Mouse (Mus musculus): ENCODE measurements at regions not wholly inside any gene's neighbourhood (a gene's known extent, or its start where the extent isn't known, plus 50 kb on each side); places are given as distances from the start of the nearest gene placed in this dataset.
A peak's percentile ranks its signal among the peaks of the same experiment; 100 is the strongest.

DNA sequence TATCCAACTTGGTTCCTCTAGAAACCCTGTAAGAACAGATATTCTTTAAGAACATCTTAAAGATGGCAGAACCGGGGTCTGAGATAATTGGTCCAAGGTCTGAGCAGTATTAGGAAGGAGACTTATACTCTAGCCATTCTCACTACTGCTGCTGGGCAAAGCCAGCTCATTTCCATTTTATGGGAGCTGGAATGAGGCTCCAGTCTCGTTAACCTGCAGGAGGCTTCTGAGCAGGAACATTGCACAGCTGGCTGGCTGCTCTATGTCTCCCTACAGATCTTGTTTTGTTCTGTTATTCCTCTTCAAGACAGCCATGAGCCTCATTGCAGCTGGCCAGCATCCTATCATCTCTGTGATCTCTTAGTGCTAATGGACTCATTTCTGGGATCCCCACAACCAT lies 136.3 kb upstream of the Mylip start:
- no peak for DNase-seq (ENCODE audit: extremely low read depth, low read depth, low spot score)
- Histone ChIP-seq H3K36me3 (ENCODE audit: control insufficient read depth, insufficient read depth, low read length) (no peaks in the 10 kb centered on the region), H3K27ac (replicated peaks; ENCODE audit: insufficient read depth, low read depth, low read length) (no peak overlapping the region), H3K79me2 (ENCODE audit: control insufficient read depth, insufficient read depth, low read length) (no peaks in the 10 kb centered on the region), H3K9ac (ENCODE audit: low read depth, low read length) (no peak overlapping the region), H3K27me3 (ENCODE audit: control insufficient read depth, insufficient read depth, low read length) (peaks cover 28% of the 10 kb centered on the region; the same call in 1 of the 2 replicates), H3K4me1 (ENCODE audit: control insufficient read depth, insufficient read depth, low read length) (no peaks in the 10 kb centered on the region), H3K4me3 (ENCODE audit: insufficient read depth, low read depth, low read length) (no peak overlapping the region)
- WGBS, result 69% methylated on average over 2 of the region's 2 CpGs
- TF ChIP-seq CTCF (IDR thresholded peaks at IDR 0.05; ENCODE audit: low read depth, low read length) (no peak), POLR2A (IDR thresholded peaks at IDR 0.05; ENCODE audit: extremely low read depth, insufficient read depth, low read length) (no peak)

DNA sequence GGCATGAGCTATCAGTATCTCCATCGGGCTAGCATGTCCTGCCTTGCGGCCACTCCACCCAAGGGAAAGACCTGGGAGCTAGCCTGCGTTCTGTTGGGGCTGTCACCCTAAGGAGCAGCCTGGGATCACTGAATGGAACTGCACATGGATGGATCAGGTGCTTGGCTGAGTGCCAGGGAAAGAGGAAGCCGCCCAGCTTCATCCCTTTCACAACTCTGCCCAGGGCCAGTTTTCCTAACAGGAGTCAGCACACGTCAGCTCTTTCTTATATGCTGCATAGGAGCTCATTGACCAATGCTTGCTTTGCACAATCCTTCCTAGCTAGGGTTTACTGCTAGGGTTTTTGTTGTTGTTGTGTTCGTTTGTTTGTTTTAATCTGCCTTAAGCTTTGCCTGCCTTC lies 134.3 kb upstream of the Mylip start:
- no peak for DNase-seq (ENCODE audit: extremely low read depth, low read depth, low spot score)
- WGBS, result 66% methylated on average over 6 of the region's 6 CpGs
- H3K4me1 ChIP-seq (ENCODE audit: control insufficient read depth, insufficient read depth, low read length), result no peaks in the 10 kb centered on the region
- H3K4me3 ChIP-seq (ENCODE audit: insufficient read depth, low read depth, low read length), result no peak overlapping the region
- H3K9ac ChIP-seq (ENCODE audit: low read depth, low read length), result no peak overlapping the region
- H3K27me3 ChIP-seq (ENCODE audit: control insufficient read depth, insufficient read depth, low read length), result peaks cover 20% of the 10 kb centered on the region; the same call in 1 of the 2 replicates
- no peaks in the 10 kb centered on the region for H3K79me2 ChIP-seq (ENCODE audit: control insufficient read depth, insufficient read depth, low read length)
- no peaks in the 10 kb centered on the region for H3K36me3 ChIP-seq (ENCODE audit: control insufficient read depth, insufficient read depth, low read length)
- TF ChIP-seq POLR2A (IDR thresholded peaks at IDR 0.05; ENCODE audit: extremely low read depth, insufficient read depth, low read length) (no peak), CTCF (IDR thresholded peaks at IDR 0.05; ENCODE audit: low read depth, low read length) (no peak)
- no peak overlapping the region for H3K27ac ChIP-seq (replicated peaks; ENCODE audit: insufficient read depth, low read depth, low read length)

DNA sequence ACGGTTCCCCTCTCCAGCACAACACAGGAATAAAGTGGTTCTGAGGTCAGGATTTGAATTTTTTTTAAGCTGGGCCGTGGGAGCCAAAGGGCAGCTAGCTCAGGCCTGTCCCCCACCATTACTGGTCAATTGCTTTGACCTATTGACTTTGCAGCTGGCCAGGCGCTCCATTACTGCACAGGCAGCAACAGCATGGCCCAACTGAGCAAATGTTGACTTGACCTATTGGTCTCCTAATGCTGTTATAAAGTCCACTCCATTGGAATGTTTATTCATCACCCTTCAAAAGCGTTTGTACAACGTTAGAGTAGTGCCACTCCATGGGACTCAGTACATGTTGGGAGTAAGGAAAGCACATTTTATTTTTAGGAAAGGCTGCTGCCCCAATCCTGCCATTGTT lies 127.5 kb upstream of the Mylip start:
- Histone ChIP-seq H3K4me1 (ENCODE audit: control insufficient read depth, insufficient read depth, low read length) (no peaks in the 10 kb centered on the region), H3K27ac (replicated peaks; ENCODE audit: insufficient read depth, low read depth, low read length) (no peak overlapping the region), H3K36me3 (ENCODE audit: control insufficient read depth, insufficient read depth, low read length) (no peaks in the 10 kb centered on the region), H3K4me3 (ENCODE audit: insufficient read depth, low read depth, low read length) (no peak overlapping the region), H3K27me3 (ENCODE audit: control insufficient read depth, insufficient read depth, low read length) (peaks cover 12% of the 10 kb centered on the region), H3K79me2 (ENCODE audit: control insufficient read depth, insufficient read depth, low read length) (no peaks in the 10 kb centered on the region), H3K9ac (ENCODE audit: low read depth, low read length) (no peak overlapping the region)
- peak; percentile 96 for DNase-seq (ENCODE audit: extremely low read depth, low read depth, low spot score)
- TF ChIP-seq POLR2A (IDR thresholded peaks at IDR 0.05; ENCODE audit: extremely low read depth, insufficient read depth, low read length) (no peak), CTCF (IDR thresholded peaks at IDR 0.05; ENCODE audit: low read depth, low read length) (no peak)
- WGBS, result 19% methylated on average over 5 of the region's 5 CpGs

DNA sequence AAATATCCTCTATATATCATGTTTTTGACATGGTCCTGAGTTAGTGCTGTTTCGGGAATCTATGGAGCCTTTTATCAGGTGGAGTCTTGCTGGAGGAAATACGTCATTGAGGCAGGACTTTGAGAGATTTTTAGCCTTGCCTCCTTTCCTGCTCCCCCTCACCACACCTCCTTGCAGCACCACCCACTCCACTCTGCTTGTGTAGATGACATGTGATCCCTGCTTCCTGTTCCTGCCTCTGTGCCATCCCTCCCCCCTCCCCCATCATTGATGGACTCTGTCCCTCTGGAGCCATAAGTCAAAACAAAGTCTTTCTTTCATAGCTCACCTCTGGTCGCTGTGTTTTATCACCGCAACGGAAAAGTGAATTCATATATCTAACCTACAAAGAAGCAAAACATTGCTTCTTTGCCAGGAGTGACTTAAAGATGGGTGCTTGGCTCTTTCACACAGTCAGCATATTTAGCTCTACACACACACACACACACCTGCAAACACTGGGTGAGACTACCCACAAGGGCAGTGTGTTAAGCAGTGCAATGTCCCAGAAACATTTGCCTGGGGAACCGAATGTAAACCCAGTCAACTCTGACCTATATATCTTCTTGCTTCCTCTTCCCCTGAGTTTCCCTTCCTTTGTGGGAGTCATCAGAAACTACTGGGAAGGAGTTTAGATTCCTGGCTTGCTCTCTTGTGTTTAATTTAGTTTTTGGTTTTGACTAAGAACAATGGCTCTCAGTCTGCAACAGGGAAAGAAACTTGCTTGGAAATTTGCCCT lies 123.1 kb upstream of the Mylip start:
- peak; percentile 20 for DNase-seq (ENCODE audit: extremely low read depth, low read depth, low spot score)

DNA sequence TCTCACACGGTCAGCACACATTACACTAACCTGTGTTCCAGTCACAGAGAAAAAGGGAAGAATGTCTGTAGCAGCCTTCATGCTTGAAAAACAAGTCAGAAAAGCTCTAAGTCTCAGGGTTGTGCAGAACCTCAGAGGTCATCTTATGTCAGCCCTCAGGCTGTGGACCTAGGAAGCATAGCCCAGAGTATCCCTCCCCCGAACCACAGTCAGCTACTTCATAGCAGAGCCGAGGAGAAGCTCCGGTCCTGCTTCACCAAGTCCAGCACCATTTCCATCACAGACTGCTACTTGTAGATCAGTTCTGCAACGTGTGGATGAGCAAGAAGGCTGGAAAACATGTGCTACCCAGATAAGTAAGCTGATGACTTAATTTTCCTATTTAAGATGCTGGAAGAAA lies 122.1 kb upstream of the Mylip start:
- 75% methylated on average over 5 of the region's 5 CpGs for WGBS
- H3K27me3 ChIP-seq (ENCODE audit: control insufficient read depth, insufficient read depth, low read length), result peaks cover 24% of the 10 kb centered on the region
- no peak overlapping the region for H3K9ac ChIP-seq (ENCODE audit: low read depth, low read length)
- H3K36me3 ChIP-seq (ENCODE audit: control insufficient read depth, insufficient read depth, low read length), result no peaks in the 10 kb centered on the region
- TF ChIP-seq POLR2A (IDR thresholded peaks at IDR 0.05; ENCODE audit: extremely low read depth, insufficient read depth, low read length) (no peak), CTCF (IDR thresholded peaks at IDR 0.05; ENCODE audit: low read depth, low read length) (no peak)
- H3K79me2 ChIP-seq (ENCODE audit: control insufficient read depth, insufficient read depth, low read length), result no peaks in the 10 kb centered on the region
- no peak overlapping the region for H3K27ac ChIP-seq (replicated peaks; ENCODE audit: insufficient read depth, low read depth, low read length)
- peak; percentile 16 for DNase-seq (ENCODE audit: extremely low read depth, low read depth, low spot score)
- no peaks in the 10 kb centered on the region for H3K4me1 ChIP-seq (ENCODE audit: control insufficient read depth, insufficient read depth, low read length)
- H3K4me3 ChIP-seq (ENCODE audit: insufficient read depth, low read depth, low read length), result no peak overlapping the region

More for the DNA sequence above, 123.1 kb upstream of the Mylip start:
- no peaks in the 10 kb centered on the region for H3K4me1 ChIP-seq (ENCODE audit: control insufficient read depth, insufficient read depth, low read length)
- H3K79me2 ChIP-seq (ENCODE audit: control insufficient read depth, insufficient read depth, low read length), result no peaks in the 10 kb centered on the region
- no peak overlapping the region for H3K4me3 ChIP-seq (ENCODE audit: insufficient read depth, low read depth, low read length)
- H3K36me3 ChIP-seq (ENCODE audit: control insufficient read depth, insufficient read depth, low read length), result no peaks in the 10 kb centered on the region
- TF ChIP-seq POLR2A (IDR thresholded peaks at IDR 0.05; ENCODE audit: extremely low read depth, insufficient read depth, low read length) (no peak), CTCF (IDR thresholded peaks at IDR 0.05; ENCODE audit: low read depth, low read length) (no peak)
- no peak overlapping the region for H3K9ac ChIP-seq (ENCODE audit: low read depth, low read length)
- WGBS, result 70% methylated on average over 6 of the region's 6 CpGs
- H3K27ac ChIP-seq (replicated peaks; ENCODE audit: insufficient read depth, low read depth, low read length), result 0 out of 2 replicates have a peak overlapping the region, but pooled peaks have one; percentile 34
- peaks cover 21% of the 10 kb centered on the region for H3K27me3 ChIP-seq (ENCODE audit: control insufficient read depth, insufficient read depth, low read length)

DNA sequence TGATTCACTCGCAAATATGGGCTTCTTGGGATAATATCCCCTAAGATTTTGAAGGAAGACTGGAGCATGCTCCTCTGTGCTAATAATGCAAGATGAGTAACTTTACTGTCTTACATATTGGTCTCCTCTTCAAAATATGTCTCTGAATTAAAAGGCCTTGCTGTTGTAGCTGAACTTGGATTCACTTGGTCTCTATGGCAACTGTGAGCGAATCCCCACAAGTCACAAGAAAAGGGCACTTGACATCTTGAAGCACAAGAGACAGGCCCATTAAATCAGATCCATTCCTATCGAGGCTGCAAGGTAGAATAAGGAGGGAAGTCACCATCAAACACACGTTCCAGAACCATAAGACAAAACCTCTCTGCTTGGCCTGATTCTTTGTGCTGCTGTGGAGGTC lies 121.6 kb upstream of the Mylip start:
- H3K4me1 ChIP-seq (ENCODE audit: control insufficient read depth, insufficient read depth, low read length), result no peaks in the 10 kb centered on the region
- H3K27me3 ChIP-seq (ENCODE audit: control insufficient read depth, insufficient read depth, low read length), result peaks cover 25% of the 10 kb centered on the region
- TF ChIP-seq CTCF (IDR thresholded peaks at IDR 0.05; ENCODE audit: low read depth, low read length), result no peak
- TF ChIP-seq POLR2A (IDR thresholded peaks at IDR 0.05; ENCODE audit: extremely low read depth, insufficient read depth, low read length), result no peak

More for the DNA sequence above, 121.6 kb upstream of the Mylip start:
- Histone ChIP-seq H3K36me3 (ENCODE audit: control insufficient read depth, insufficient read depth, low read length) (no peaks in the 10 kb centered on the region), H3K79me2 (ENCODE audit: control insufficient read depth, insufficient read depth, low read length) (no peaks in the 10 kb centered on the region), H3K4me3 (ENCODE audit: insufficient read depth, low read depth, low read length) (no peak overlapping the region), H3K27ac (replicated peaks; ENCODE audit: insufficient read depth, low read depth, low read length) (no peak overlapping the region), H3K9ac (ENCODE audit: low read depth, low read length) (no peak overlapping the region)
- no peak for DNase-seq (ENCODE audit: extremely low read depth, low read depth, low spot score)
- WGBS, result 78% methylated on average over 4 of the region's 4 CpGs

All from liver, adult 2 months (tissue).